Mouse (Mus musculus): ENCODE results near the gene Mmp17. TPM values are rescaled to one million over a fixed set of nuclear protein-coding genes. Genes with fewer than 3 reads are reported as not detected.

The Mmp17 gene
- polyA plus RNA-seq (2014; fragmentation: Nextera tagmentation; extraction: Ambion mirVana), result 2.0 TPM in 2 replicates

GRCm38 (mm10) chr5:129583761-129584582 is at the start of gene Mmp17:
Gene Mmp17 (plus strand): TSS chr5:129584169.
- Histone ChIP-seq H3K27me3 (ENCODE audit: control insufficient read depth, insufficient read depth, low read length) (peaks cover 34% of the 10 kb centered on the region), H3K4me1 (ENCODE audit: control insufficient read depth, insufficient read depth, low read length) (peaks cover 13% of the 10 kb centered on the region; the same call in 1 of the 2 replicates), H3K9me3 (ENCODE audit: control insufficient read depth, low read length) (no peaks in the 10 kb centered on the region), H3K4me2 (replicated peaks; ENCODE audit: low read depth, low read length) (peak within 1 kb of the TSS; percentile 100), H3K9ac (ENCODE audit: low read depth, low read length) (peak within 1 kb of the TSS; percentile 71), H3K27ac (ENCODE audit: low read depth, low read length) (no peak within 1 kb of the TSS), H3K4me3 (ENCODE audit: low read length) (peak within 1 kb of the TSS; percentile 73), H3K36me3 (ENCODE audit: control insufficient read depth, insufficient read depth, low read length) (no peaks in the 10 kb centered on the region)
- WGBS, result under 1% methylated on average over 79 of the region's 80 CpGs
- ATAC-seq (ENCODE audit: low FRiP score, low TSS enrichment), result peak; percentile 90

GRCm38 (mm10) chr5:129534500-129534899 is 49.5 kb upstream of the Mmp17 start:
- Histone ChIP-seq H3K9me3 (ENCODE audit: control insufficient read depth, low read length) (no peaks in the 10 kb centered on the region), H3K4me3 (ENCODE audit: low read length) (no peak overlapping the region), H3K27ac (ENCODE audit: low read depth, low read length) (no peak overlapping the region), H3K9ac (ENCODE audit: low read depth, low read length) (no peak overlapping the region), H3K36me3 (ENCODE audit: control insufficient read depth, insufficient read depth, low read length) (peaks cover 40% of the 10 kb centered on the region), H3K27me3 (ENCODE audit: control insufficient read depth, insufficient read depth, low read length) (no peaks in the 10 kb centered on the region), H3K4me2 (replicated peaks; ENCODE audit: low read depth, low read length) (no peak overlapping the region), H3K4me1 (ENCODE audit: control insufficient read depth, insufficient read depth, low read length) (no peaks in the 10 kb centered on the region)
- WGBS, result 85% methylated on average over 2 of the region's 2 CpGs
- no peak for ATAC-seq (ENCODE audit: low FRiP score, low TSS enrichment)

- no peak for ATAC-seq (ENCODE audit: low FRiP score, low TSS enrichment)
- Histone ChIP-seq H3K4me1 (ENCODE audit: control insufficient read depth, insufficient read depth, low read length) (no peaks in the 10 kb centered on the region), H3K27me3 (ENCODE audit: control insufficient read depth, insufficient read depth, low read length) (no peaks in the 10 kb centered on the region), H3K36me3 (ENCODE audit: control insufficient read depth, insufficient read depth, low read length) (peaks cover 40% of the 10 kb centered on the region), H3K9ac (ENCODE audit: low read depth, low read length) (no peak overlapping the region), H3K27ac (ENCODE audit: low read depth, low read length) (no peak overlapping the region), H3K4me2 (replicated peaks; ENCODE audit: low read depth, low read length) (no peak overlapping the region), H3K4me3 (ENCODE audit: low read length) (no peak overlapping the region), H3K9me3 (ENCODE audit: control insufficient read depth, low read length) (no peaks in the 10 kb centered on the region)
- 76% methylated on average over 2 of the region's 2 CpGs for WGBS
Measured at GRCm38 (mm10) chr5:129535021-129535420, 48.9 kb upstream of the Mmp17 start.

GRCm38 (mm10) chr5:129535431-129535830 is 48.5 kb upstream of the Mmp17 start:
- H3K9me3 ChIP-seq (ENCODE audit: control insufficient read depth, low read length), result no peaks in the 10 kb centered on the region

GRCm38 (mm10) chr5:129538826-129539225 is 45.1 kb upstream of the Mmp17 start:
- Histone ChIP-seq H3K36me3 (ENCODE audit: control insufficient read depth, insufficient read depth, low read length) (peaks cover 56% of the 10 kb centered on the region), H3K4me1 (ENCODE audit: control insufficient read depth, insufficient read depth, low read length) (no peaks in the 10 kb centered on the region), H3K4me3 (ENCODE audit: low read length) (no peak overlapping the region), H3K9me3 (ENCODE audit: control insufficient read depth, low read length) (no peaks in the 10 kb centered on the region), H3K27me3 (ENCODE audit: control insufficient read depth, insufficient read depth, low read length) (no peaks in the 10 kb centered on the region), H3K9ac (ENCODE audit: low read depth, low read length) (no peak overlapping the region), H3K27ac (ENCODE audit: low read depth, low read length) (no peak overlapping the region), H3K4me2 (replicated peaks; ENCODE audit: low read depth, low read length) (no peak overlapping the region)
- no peak for ATAC-seq (ENCODE audit: low FRiP score, low TSS enrichment)
- WGBS, result 85% methylated on average over 4 of the region's 4 CpGs

More at GRCm38 (mm10) chr5:129535431-129535830, 48.5 kb upstream of the Mmp17 start:
- H3K27ac ChIP-seq (ENCODE audit: low read depth, low read length), result no peak overlapping the region
- no peaks in the 10 kb centered on the region for H3K27me3 ChIP-seq (ENCODE audit: control insufficient read depth, insufficient read depth, low read length)
- no peak overlapping the region for H3K9ac ChIP-seq (ENCODE audit: low read depth, low read length)
- no peak overlapping the region for H3K4me3 ChIP-seq (ENCODE audit: low read length)
- peaks cover 43% of the 10 kb centered on the region for H3K36me3 ChIP-seq (ENCODE audit: control insufficient read depth, insufficient read depth, low read length)
- ATAC-seq (ENCODE audit: low FRiP score, low TSS enrichment), result no peak
- no peak overlapping the region for H3K4me2 ChIP-seq (replicated peaks; ENCODE audit: low read depth, low read length)
- no peaks in the 10 kb centered on the region for H3K4me1 ChIP-seq (ENCODE audit: control insufficient read depth, insufficient read depth, low read length)
- WGBS, result 92% methylated on average over 3 of the region's 3 CpGs

GRCm38 (mm10) chr5:129542236-129542635 is 41.7 kb upstream of the Mmp17 start:
- Histone ChIP-seq H3K27ac (ENCODE audit: low read depth, low read length) (no peak overlapping the region), H3K4me1 (ENCODE audit: control insufficient read depth, insufficient read depth, low read length) (no peaks in the 10 kb centered on the region), H3K9me3 (ENCODE audit: control insufficient read depth, low read length) (no peaks in the 10 kb centered on the region), H3K27me3 (ENCODE audit: control insufficient read depth, insufficient read depth, low read length) (no peaks in the 10 kb centered on the region), H3K9ac (ENCODE audit: low read depth, low read length) (no peak overlapping the region), H3K36me3 (ENCODE audit: control insufficient read depth, insufficient read depth, low read length) (peaks cover 78% of the 10 kb centered on the region), H3K4me3 (ENCODE audit: low read length) (no peak overlapping the region), H3K4me2 (replicated peaks; ENCODE audit: low read depth, low read length) (no peak overlapping the region)
- no peak for ATAC-seq (ENCODE audit: low FRiP score, low TSS enrichment)
- WGBS, result 94% methylated on average over 3 of the region's 3 CpGs

- no peak for ATAC-seq (ENCODE audit: low FRiP score, low TSS enrichment)
- Histone ChIP-seq H3K36me3 (ENCODE audit: control insufficient read depth, insufficient read depth, low read length) (peaks cover 92% of the 10 kb centered on the region), H3K27ac (ENCODE audit: low read depth, low read length) (no peak overlapping the region), H3K9ac (ENCODE audit: low read depth, low read length) (no peak overlapping the region), H3K4me1 (ENCODE audit: control insufficient read depth, insufficient read depth, low read length) (no peaks in the 10 kb centered on the region), H3K4me3 (ENCODE audit: low read length) (no peak overlapping the region), H3K4me2 (replicated peaks; ENCODE audit: low read depth, low read length) (no peak overlapping the region), H3K9me3 (ENCODE audit: control insufficient read depth, low read length) (no peaks in the 10 kb centered on the region), H3K27me3 (ENCODE audit: control insufficient read depth, insufficient read depth, low read length) (no peaks in the 10 kb centered on the region)
- WGBS, result 73% methylated on average over 9 of the region's 9 CpGs
Measured at GRCm38 (mm10) chr5:129545787-129546186, 38.2 kb upstream of the Mmp17 start.

GRCm38 (mm10) chr5:129549716-129550115 is 34.3 kb upstream of the Mmp17 start:
- 88% methylated on average over 12 of the region's 12 CpGs for WGBS
- Histone ChIP-seq H3K9me3 (ENCODE audit: control insufficient read depth, low read length) (no peaks in the 10 kb centered on the region), H3K4me1 (ENCODE audit: control insufficient read depth, insufficient read depth, low read length) (no peaks in the 10 kb centered on the region), H3K27ac (ENCODE audit: low read depth, low read length) (no peak overlapping the region), H3K4me2 (replicated peaks; ENCODE audit: low read depth, low read length) (no peak overlapping the region), H3K9ac (ENCODE audit: low read depth, low read length) (no peak overlapping the region), H3K4me3 (ENCODE audit: low read length) (no peak overlapping the region), H3K27me3 (ENCODE audit: control insufficient read depth, insufficient read depth, low read length) (no peaks in the 10 kb centered on the region), H3K36me3 (ENCODE audit: control insufficient read depth, insufficient read depth, low read length) (peaks cover 93% of the 10 kb centered on the region)
- ATAC-seq (ENCODE audit: low FRiP score, low TSS enrichment), result no peak

GRCm38 (mm10) chr5:129550790-129551189 is 33.2 kb upstream of the Mmp17 start:
- Histone ChIP-seq H3K4me3 (ENCODE audit: low read length) (no peak overlapping the region), H3K9ac (ENCODE audit: low read depth, low read length) (no peak overlapping the region), H3K4me2 (replicated peaks; ENCODE audit: low read depth, low read length) (no peak overlapping the region), H3K36me3 (ENCODE audit: control insufficient read depth, insufficient read depth, low read length) (peaks cover 96% of the 10 kb centered on the region), H3K4me1 (ENCODE audit: control insufficient read depth, insufficient read depth, low read length) (no peaks in the 10 kb centered on the region), H3K27me3 (ENCODE audit: control insufficient read depth, insufficient read depth, low read length) (no peaks in the 10 kb centered on the region), H3K27ac (ENCODE audit: low read depth, low read length) (no peak overlapping the region), H3K9me3 (ENCODE audit: control insufficient read depth, low read length) (no peaks in the 10 kb centered on the region)
- no peak for ATAC-seq (ENCODE audit: low FRiP score, low TSS enrichment)
- 94% methylated on average over 6 of the region's 6 CpGs for WGBS

Measured in kidney, embryonic 14.5 days (tissue).